Mouse (Mus musculus) ES-E14 (cell line): ENCODE data around the gene Rab5c. TPM values are rescaled to one million over a fixed set of nuclear protein-coding genes. Genes with fewer than 3 reads are reported as not detected.

Source experiments
- DNase-seq: peaks from one replicate; pipeline ENCODE4 v3.0.0-alpha.2; 2013; ENCODE audit warnings: low read depth, low spot score
- H3K27ac ChIP-seq: 2 replicates; pipeline ENCODE4 v1.5.1; 2012; ENCODE audit warnings: low read depth, mild to moderate bottlenecking, low read length, moderate library complexity, mixed read lengths; ENCODE audit not compliant: poor library complexity, insufficient read depth, severe bottlenecking
- H3K36me3 ChIP-seq: 2 replicates; pipeline ENCODE4 v1.6.1; 2012; ENCODE audit warnings: mild to moderate bottlenecking, low read length, moderate library complexity, mixed read lengths; ENCODE audit not compliant: control insufficient read depth, poor library complexity, insufficient read depth, severe bottlenecking
- H3K4me1 ChIP-seq, 2 experiments: fragments of 150-350 bp in 1 of 2; sonication (generic) in 1 of 2; 2 replicates each; pipeline ENCODE4 v1.6.1; 2012; ENCODE audit warnings: low read length in 2 of 2, mild to moderate bottlenecking in 1 of 2, mixed read lengths in 1 of 2; ENCODE audit not compliant: control insufficient read depth in 2 of 2, insufficient read depth in 2 of 2, poor library complexity in 1 of 2
- H3K4me3 ChIP-seq, 2 experiments: fragments of 150-350 bp in 1 of 2; sonication (generic) in 1 of 2; 2 replicates each; pipeline ENCODE4 v1.5.1; 2012; ENCODE audit warnings: low read length in 2 of 2, low read depth in 1 of 2, mild to moderate bottlenecking in 1 of 2, mixed read lengths in 1 of 2; ENCODE audit not compliant: insufficient read depth in 1 of 2, poor library complexity in 1 of 2, severe bottlenecking in 1 of 2
- H3K9ac ChIP-seq: 2 replicates; pipeline ENCODE4 v1.6.1; 2012; ENCODE audit warnings: low read depth, mild to moderate bottlenecking, low read length, mixed read lengths; ENCODE audit not compliant: poor library complexity, insufficient read depth, severe bottlenecking
- H3K9me3 ChIP-seq: fragments of 150-350 bp; sonication (generic); 2 replicates; pipeline ENCODE4 v1.6.1; 2012; ENCODE audit warnings: low read depth, mild to moderate bottlenecking, low read length; ENCODE audit not compliant: control insufficient read depth, insufficient read depth
- CHD2 ChIP-seq: IDR thresholded peaks from 2 replicates; pipeline ENCODE4 v1.6.1; 2014; ENCODE audit warnings: mild to moderate bottlenecking, low read depth, low read length, inconsistent platforms
- HCFC1 ChIP-seq: IDR thresholded peaks from 2 replicates; pipeline ENCODE4 v1.6.1; 2012; ENCODE audit warnings: low read length, inconsistent platforms, borderline replicate concordance; ENCODE audit not compliant: insufficient read depth
- MAFK ChIP-seq: IDR thresholded peaks from 2 replicates; pipeline ENCODE4 v1.6.1; 2014; ENCODE audit warnings: mild to moderate bottlenecking, low read depth, low read length, inconsistent platforms; ENCODE audit not compliant: insufficient read depth
- ZC3H11A ChIP-seq: IDR thresholded peaks from 2 replicates; pipeline ENCODE4 v1.6.1; 2012; ENCODE audit warnings: low read depth, mild to moderate bottlenecking, inconsistent platforms, low read length, borderline replicate concordance
- ZNF384 ChIP-seq: IDR thresholded peaks from 2 replicates; pipeline ENCODE4 v1.6.1; 2012; ENCODE audit warnings: low read depth, low read length, inconsistent platforms
- in situ Hi-C, 2 experiments: fragments of 600-800 bp; cut with MboI; formaldehyde crosslinking; loops; one replicate each; pipeline ENCODE4 v1.15.1; 2025; ENCODE audit warnings: low sequenced_read_pairs in 2 of 2, inconsistent platforms in 1 of 2; ENCODE audit not compliant: unreplicated experiment in 2 of 2
- total RNA-seq: library from RNA; depleted of rRNA; stranded (reverse); fragments of 300-350 nt; gene quantifications from 2 replicates; pipeline ENCODE4 v1.2.3, GENCODE M21; 2012

The Rab5c gene
- total RNA-seq, 1 experiment: 124 TPM

DNA sequence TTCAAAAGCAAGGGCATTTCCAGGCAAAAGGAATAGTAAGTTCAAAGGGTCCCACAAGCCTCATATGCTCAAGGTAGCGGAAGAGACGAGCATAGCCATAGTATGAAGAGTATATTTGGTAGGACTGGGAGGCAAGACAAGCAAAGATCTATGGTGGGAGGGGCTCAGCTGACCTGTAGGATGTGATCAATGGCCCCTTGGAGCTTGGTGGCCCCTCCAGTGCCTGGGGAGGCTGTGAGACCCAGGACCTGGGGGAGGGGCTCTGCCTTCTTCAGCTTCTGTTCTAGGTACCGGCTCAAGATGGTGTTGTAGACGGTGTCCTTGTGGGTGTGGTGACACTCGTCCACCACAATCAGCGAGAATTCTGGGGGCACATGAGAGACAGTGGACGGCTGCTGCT is 35.1 kb downstream of the Rab5c start:
- H3K4me3 ChIP-seq: 0 out of 4 replicates have a peak overlapping the region, but pooled peaks of 1 of the 2 experiments have one; percentile 5
- H3K4me1 ChIP-seq: peaks cover 2 to 14% of the 10 kb centered on the region in 2 experiments; a peak in 1 of 4 replicates
- TF ChIP-seq CHD2: no peak
- TF ChIP-seq ZNF384: no peak
- H3K9me3 ChIP-seq: no peaks in the 10 kb centered on the region
- peaks cover 32% of the 10 kb centered on the region for H3K36me3 ChIP-seq
- no peak overlapping the region for H3K27ac ChIP-seq
- no peak for DNase-seq
- H3K9ac ChIP-seq: no peak overlapping the region
- in situ Hi-C loops: no loop called here

DNA sequence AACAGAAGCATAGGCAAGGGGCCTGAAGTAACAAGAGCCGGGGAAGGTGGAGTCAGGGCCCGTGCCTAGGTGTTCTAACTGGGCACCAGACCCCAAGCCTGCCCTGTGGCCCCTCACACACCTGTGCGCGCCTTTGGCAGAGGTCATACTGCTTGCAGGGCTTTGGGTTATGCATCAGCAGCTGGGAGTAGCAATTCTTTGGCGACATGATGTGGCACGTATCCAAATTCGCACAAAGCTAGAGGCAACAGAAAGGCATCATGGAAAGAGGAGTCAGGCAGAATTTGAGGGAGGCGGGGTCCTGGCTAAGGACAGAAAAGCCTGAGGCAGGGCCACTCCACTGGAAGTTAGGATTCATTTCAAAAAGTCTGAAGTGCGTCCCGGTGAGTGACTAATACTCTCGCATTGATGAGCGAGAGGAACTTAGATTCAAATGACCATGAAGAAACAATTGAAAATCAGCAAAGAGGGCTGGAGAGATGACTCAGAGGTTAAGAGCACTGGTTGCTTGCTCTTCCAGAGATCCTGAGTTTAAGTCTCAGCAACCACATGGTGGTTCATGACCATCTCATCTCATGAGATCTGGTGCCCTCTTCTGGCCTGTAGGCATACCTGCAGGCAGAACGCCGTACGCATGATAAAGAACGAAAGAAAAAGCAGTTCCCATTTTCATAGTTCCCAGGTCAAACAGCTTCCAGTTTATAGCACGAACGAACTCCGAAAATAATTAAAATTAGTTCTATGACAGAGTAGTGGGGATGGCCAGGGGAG is 35.7 kb downstream of the Rab5c start:
- H3K9ac ChIP-seq: no peak overlapping the region
- in situ Hi-C loops: no loop called here
- peaks cover 2 to 14% of the 10 kb centered on the region in 2 experiments; a peak in 1 of 4 replicates for H3K4me1 ChIP-seq
- H3K9me3 ChIP-seq: no peaks in the 10 kb centered on the region
- peak; percentile 78 for DNase-seq
- 0 out of 4 replicates have a peak overlapping the region, but pooled peaks of 1 of the 2 experiments have one; percentile 5 for H3K4me3 ChIP-seq
- TF ChIP-seq ZNF384 (no peak), HCFC1 (no peak), MAFK (no peak), ZC3H11A (peak; percentile 72), CHD2 (no peak)
- peaks cover 28% of the 10 kb centered on the region for H3K36me3 ChIP-seq
- H3K27ac ChIP-seq: no peak overlapping the region

DNA sequence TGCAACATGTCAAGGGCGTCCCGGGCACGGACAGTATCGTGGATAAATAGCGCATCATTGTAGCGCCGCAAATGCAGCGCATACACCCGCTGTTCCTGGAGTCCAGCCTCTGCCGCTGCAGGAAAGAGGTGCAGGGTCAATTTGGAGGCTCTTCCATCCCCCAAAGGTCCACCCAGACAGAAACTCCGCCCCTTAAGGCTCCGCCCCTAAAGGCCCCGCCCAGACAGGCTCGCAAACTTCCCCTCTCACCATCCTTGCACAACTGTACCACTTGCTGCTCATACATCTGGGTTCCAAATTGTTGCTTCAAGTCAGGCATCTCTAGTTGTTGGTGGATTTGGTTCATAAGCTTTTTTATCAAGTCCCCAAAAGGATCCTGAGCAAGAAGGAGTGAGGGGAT is 36.7 kb downstream of the Rab5c start:
- H3K27ac ChIP-seq: no peak overlapping the region
- TF ChIP-seq ZC3H11A: no peak
- no peak for TF ChIP-seq MAFK
- TF ChIP-seq HCFC1: no peak
- TF ChIP-seq CHD2: no peak
- no peak for TF ChIP-seq ZNF384
- in situ Hi-C loops: no loop called here
- no peak overlapping the region for H3K9ac ChIP-seq
- H3K4me1 ChIP-seq: peaks cover 2 to 16% of the 10 kb centered on the region in 2 experiments; a peak in 1 of 4 replicates
- peak overlapping the region; percentile 20 to 39; a peak in 2 of 4 replicates for H3K4me3 ChIP-seq
- DNase-seq: no peak
- H3K9me3 ChIP-seq: no peaks in the 10 kb centered on the region
- H3K36me3 ChIP-seq: peaks cover 20% of the 10 kb centered on the region

DNA sequence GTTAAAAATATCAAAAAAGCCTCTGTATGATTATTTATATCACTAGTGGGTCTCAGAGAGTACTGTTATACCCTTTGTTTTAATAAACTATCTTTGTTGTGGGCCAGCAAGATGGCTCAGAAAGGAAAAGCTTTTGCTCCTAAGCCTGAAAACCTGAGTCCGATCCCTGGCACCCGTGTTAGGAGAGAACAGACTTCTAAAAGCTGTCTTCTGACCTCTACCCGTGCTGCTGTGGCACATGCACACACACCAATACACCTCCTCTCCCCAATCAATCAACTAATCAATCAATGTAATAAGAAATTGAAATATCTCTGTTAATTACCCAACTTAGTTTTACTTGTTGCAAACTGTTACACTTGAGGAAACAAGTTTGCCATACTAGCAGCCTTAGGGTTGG is 37.3 kb downstream of the Rab5c start:
- in situ Hi-C loops: no loop called here
- DNase-seq: no peak
- H3K9ac ChIP-seq: no peak overlapping the region
- no peaks in the 10 kb centered on the region for H3K9me3 ChIP-seq
- TF ChIP-seq HCFC1: no peak
- no peak for TF ChIP-seq MAFK
- no peak for TF ChIP-seq CHD2
- TF ChIP-seq ZC3H11A: no peak
- no peak for TF ChIP-seq ZNF384
- no peak overlapping the region for H3K4me3 ChIP-seq
- H3K27ac ChIP-seq: no peak overlapping the region
- peaks cover 14% of the 10 kb centered on the region for H3K36me3 ChIP-seq
- peaks cover 2 to 16% of the 10 kb centered on the region in 2 experiments; a peak in 1 of 4 replicates for H3K4me1 ChIP-seq
